Mouse (Mus musculus): ENCODE results near the gene Kcnt2. TPM values are rescaled to one million over a fixed set of nuclear protein-coding genes. Genes with fewer than 3 reads are reported as not detected.

Kcnt2 gene
- polyA plus RNA-seq, 1 experiment from 2014 or later = 1.1 TPM

DNA sequence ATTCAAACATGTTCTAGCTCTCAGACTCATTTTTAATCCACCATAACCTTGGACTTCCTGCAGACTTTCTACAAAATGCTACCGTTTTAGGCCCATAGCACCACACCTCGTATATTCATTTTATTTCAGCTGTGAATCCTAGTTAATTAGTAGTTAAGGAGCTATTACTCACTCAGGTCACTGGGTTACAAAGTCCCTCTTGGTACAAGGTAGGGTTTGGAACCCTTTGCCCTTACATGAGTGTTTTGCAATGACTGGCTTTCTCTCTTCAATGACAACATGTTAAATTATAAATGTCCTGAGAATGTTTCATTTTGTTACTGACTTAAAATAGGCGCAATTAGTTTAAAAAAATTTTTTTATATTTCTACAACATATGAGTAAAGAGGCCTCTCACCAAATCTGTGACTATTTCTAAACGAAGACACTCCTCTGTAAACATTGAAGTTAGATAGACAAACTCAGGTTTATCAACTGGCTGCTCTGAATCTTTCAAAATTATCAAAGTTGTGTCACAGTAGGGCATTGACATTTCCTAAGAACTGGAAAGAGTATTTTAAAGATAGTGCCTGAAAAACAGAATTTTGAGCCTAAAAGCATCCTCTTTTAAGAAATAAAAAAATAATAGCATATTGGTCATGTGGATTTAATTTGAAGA lies 160.8 kb downstream of the Kcnt2 start:
- Histone ChIP-seq H3K9me3 (ENCODE audit: control insufficient read depth, low read length) (no peaks in the 10 kb centered on the region), H3K36me3 (ENCODE audit: control insufficient read depth, insufficient read depth, low read length) (no peaks in the 10 kb centered on the region), H3K4me2 (no peak overlapping the region), H3K9ac (ENCODE audit: low read length) (no peak overlapping the region), H3K4me3 (ENCODE audit: low read depth, low read length) (no peak overlapping the region), H3K27me3 (ENCODE audit: control insufficient read depth, insufficient read depth, low read length) (no peaks in the 10 kb centered on the region), H3K27ac (ENCODE audit: low read depth, low read length) (no peak overlapping the region), H3K4me1 (ENCODE audit: control insufficient read depth, insufficient read depth, low read length) (no peaks in the 10 kb centered on the region)
- DNase-seq (ENCODE audit: low spot score, missing footprints) (peak; percentile 10), ATAC-seq (ENCODE audit: low FRiP score) (no peak)
- 91% methylated on average over 4 of the region's 4 CpGs for WGBS

DNA sequence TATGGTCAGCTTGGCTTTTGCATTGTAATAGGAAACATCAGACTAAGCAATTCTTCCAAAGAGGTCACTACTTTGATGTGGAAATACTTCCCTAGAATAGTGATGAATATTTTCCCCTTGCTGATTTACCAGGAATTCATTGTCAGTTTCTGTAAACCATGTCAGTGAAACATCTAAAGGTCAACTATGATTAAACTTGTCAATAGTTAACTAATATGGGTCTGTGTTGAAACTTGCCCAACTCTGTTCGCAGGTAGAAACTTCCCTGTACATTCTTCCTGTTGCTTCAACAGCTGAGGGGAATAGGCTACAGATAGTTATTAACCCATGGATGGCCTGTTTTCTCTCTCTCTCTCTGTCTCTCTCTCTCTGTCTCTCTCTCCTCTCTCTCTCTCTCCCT lies 169.8 kb downstream of the Kcnt2 start:
- no peak for ATAC-seq (ENCODE audit: low FRiP score)
- Histone ChIP-seq H3K4me3 (ENCODE audit: low read depth, low read length) (no peak overlapping the region), H3K4me1 (ENCODE audit: control insufficient read depth, insufficient read depth, low read length) (no peaks in the 10 kb centered on the region), H3K4me2 (no peak overlapping the region), H3K27me3 (ENCODE audit: control insufficient read depth, insufficient read depth, low read length) (no peaks in the 10 kb centered on the region), H3K9me3 (ENCODE audit: control insufficient read depth, low read length) (no peaks in the 10 kb centered on the region), H3K9ac (ENCODE audit: low read length) (no peak overlapping the region), H3K36me3 (ENCODE audit: control insufficient read depth, insufficient read depth, low read length) (no peaks in the 10 kb centered on the region), H3K27ac (ENCODE audit: low read depth, low read length) (no peak overlapping the region)
- peak; percentile 79 for DNase-seq (ENCODE audit: low spot score, missing footprints)
- 83% methylated on average over 1 of the region's 1 CpGs for WGBS

DNA sequence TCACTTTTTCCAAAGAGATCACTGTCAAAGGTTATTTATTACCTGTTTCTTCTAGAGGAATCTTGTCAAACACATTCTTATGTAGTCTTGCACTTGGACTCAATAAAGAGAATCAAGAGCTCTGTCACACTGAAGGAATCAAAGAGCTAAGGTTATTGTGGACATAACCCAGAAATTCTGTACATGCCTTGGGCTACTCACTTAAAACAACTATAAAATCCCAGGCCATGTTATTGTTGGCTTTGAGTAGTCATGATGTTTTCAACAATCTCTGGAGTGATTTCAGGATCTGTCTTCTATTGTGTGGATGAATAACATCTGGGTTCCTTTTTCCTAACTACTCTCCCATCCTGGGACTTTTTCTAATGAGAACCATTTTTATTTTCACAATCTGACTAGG lies 177.0 kb downstream of the Kcnt2 start:
- H3K4me2 ChIP-seq = no peak overlapping the region
- ATAC-seq (ENCODE audit: low FRiP score) (no peak), DNase-seq (ENCODE audit: low spot score, missing footprints) (peak; percentile 1)
- H3K9me3 ChIP-seq (ENCODE audit: control insufficient read depth, low read length) = no peaks in the 10 kb centered on the region
- H3K27ac ChIP-seq (ENCODE audit: low read depth, low read length) = no peak overlapping the region
- H3K4me1 ChIP-seq (ENCODE audit: control insufficient read depth, insufficient read depth, low read length) = no peaks in the 10 kb centered on the region
- no peaks in the 10 kb centered on the region for H3K36me3 ChIP-seq (ENCODE audit: control insufficient read depth, insufficient read depth, low read length)
- H3K9ac ChIP-seq (ENCODE audit: low read length) = no peak overlapping the region
- no peaks in the 10 kb centered on the region for H3K27me3 ChIP-seq (ENCODE audit: control insufficient read depth, insufficient read depth, low read length)
- H3K4me3 ChIP-seq (ENCODE audit: low read depth, low read length) = no peak overlapping the region

GRCm38 (mm10) chr1:140429284-140429850 lies 183.4 kb downstream of the Kcnt2 start:
- Histone ChIP-seq H3K36me3 (ENCODE audit: control insufficient read depth, insufficient read depth, low read length) (no peaks in the 10 kb centered on the region), H3K9ac (ENCODE audit: low read length) (no peak overlapping the region), H3K9me3 (ENCODE audit: control insufficient read depth, low read length) (no peaks in the 10 kb centered on the region), H3K4me1 (ENCODE audit: control insufficient read depth, insufficient read depth, low read length) (no peaks in the 10 kb centered on the region), H3K4me2 (no peak overlapping the region), H3K4me3 (ENCODE audit: low read depth, low read length) (no peak overlapping the region), H3K27me3 (ENCODE audit: control insufficient read depth, insufficient read depth, low read length) (no peaks in the 10 kb centered on the region), H3K27ac (ENCODE audit: low read depth, low read length) (no peak overlapping the region)
- DNase-seq (ENCODE audit: low spot score, missing footprints) (no peak), ATAC-seq (ENCODE audit: low FRiP score) (peak; percentile 65)
- WGBS = 15% methylated on average over 2 of the region's 2 CpGs

DNA sequence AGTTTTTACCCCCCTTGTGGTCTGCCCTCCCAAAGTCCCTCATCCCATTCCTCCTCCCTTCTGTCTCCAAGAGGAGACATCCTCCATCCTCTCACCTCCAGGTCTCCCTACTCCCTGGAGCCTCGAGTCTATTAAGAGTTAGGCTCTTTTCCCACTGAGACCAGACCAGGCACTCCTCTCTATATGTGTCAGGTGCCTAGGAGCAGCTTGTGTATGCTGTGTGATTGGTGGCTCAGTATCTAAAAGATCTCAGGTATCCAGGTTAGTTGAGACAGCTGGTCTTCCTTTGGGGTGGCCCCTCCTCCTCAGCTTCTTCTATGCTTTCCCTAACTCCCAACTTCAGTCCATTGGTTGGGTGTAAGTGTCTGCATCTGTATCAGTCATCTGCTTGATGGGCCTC lies 186.1 kb downstream of the Kcnt2 start:
- Histone ChIP-seq H3K9ac (ENCODE audit: low read length) (no peak overlapping the region), H3K27me3 (ENCODE audit: control insufficient read depth, insufficient read depth, low read length) (no peaks in the 10 kb centered on the region), H3K9me3 (ENCODE audit: control insufficient read depth, low read length) (no peaks in the 10 kb centered on the region), H3K27ac (ENCODE audit: low read depth, low read length) (no peak overlapping the region), H3K36me3 (ENCODE audit: control insufficient read depth, insufficient read depth, low read length) (no peaks in the 10 kb centered on the region), H3K4me3 (ENCODE audit: low read depth, low read length) (no peak overlapping the region), H3K4me1 (ENCODE audit: control insufficient read depth, insufficient read depth, low read length) (no peaks in the 10 kb centered on the region), H3K4me2 (no peak overlapping the region)
- no peak for DNase-seq (ENCODE audit: low spot score, missing footprints)
- 79% methylated on average over 1 of the region's 1 CpGs for WGBS
- ATAC-seq (ENCODE audit: low FRiP score) = no peak

DNA sequence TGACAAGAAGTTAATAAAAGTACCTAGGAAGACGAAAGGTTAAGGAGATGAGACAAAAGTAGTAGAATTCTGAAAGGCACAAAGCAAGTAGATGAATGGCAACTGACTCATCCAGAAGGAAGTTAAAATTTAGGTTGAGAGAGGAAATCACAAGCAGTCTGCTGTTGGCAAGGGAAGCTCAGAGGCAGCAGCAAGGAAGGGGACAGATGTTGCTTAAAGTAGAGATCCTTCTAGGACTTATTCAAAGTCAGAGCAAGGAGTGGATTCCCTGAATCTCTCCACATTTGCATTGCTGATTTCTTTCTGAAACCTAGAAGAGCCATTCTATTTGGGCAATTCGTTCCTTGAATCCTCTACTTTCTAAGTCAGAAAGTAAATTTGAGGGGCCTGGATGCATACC lies 188.8 kb downstream of the Kcnt2 start:
- Histone ChIP-seq H3K27ac (ENCODE audit: low read depth, low read length) (no peak overlapping the region), H3K9me3 (ENCODE audit: control insufficient read depth, low read length) (no peaks in the 10 kb centered on the region), H3K9ac (ENCODE audit: low read length) (no peak overlapping the region), H3K4me1 (ENCODE audit: control insufficient read depth, insufficient read depth, low read length) (no peaks in the 10 kb centered on the region), H3K36me3 (ENCODE audit: control insufficient read depth, insufficient read depth, low read length) (no peaks in the 10 kb centered on the region), H3K4me2 (no peak overlapping the region), H3K27me3 (ENCODE audit: control insufficient read depth, insufficient read depth, low read length) (no peaks in the 10 kb centered on the region), H3K4me3 (ENCODE audit: low read depth, low read length) (no peak overlapping the region)
- 82% methylated on average over 2 of the region's 2 CpGs for WGBS
- DNase-seq (ENCODE audit: low spot score, missing footprints) (no peak), ATAC-seq (ENCODE audit: low FRiP score) (no peak)

- no peak overlapping the region for H3K4me2 ChIP-seq
- H3K4me3 ChIP-seq (ENCODE audit: low read depth, low read length) = no peak overlapping the region
- no peak overlapping the region for H3K27ac ChIP-seq (ENCODE audit: low read depth, low read length)
- no peaks in the 10 kb centered on the region for H3K9me3 ChIP-seq (ENCODE audit: control insufficient read depth, low read length)
- H3K27me3 ChIP-seq (ENCODE audit: control insufficient read depth, insufficient read depth, low read length) = no peaks in the 10 kb centered on the region
- no peaks in the 10 kb centered on the region for H3K36me3 ChIP-seq (ENCODE audit: control insufficient read depth, insufficient read depth, low read length)
- H3K4me1 ChIP-seq (ENCODE audit: control insufficient read depth, insufficient read depth, low read length) = no peaks in the 10 kb centered on the region
- no peak overlapping the region for H3K9ac ChIP-seq (ENCODE audit: low read length)
- WGBS = 69% methylated on average over 5 of the region's 5 CpGs
- DNase-seq (ENCODE audit: low spot score, missing footprints) = no peak
- ATAC-seq (ENCODE audit: low FRiP score) = no peak
Measured at GRCm38 (mm10) chr1:140438176-140438575, 192.2 kb downstream of the Kcnt2 start.

DNA sequence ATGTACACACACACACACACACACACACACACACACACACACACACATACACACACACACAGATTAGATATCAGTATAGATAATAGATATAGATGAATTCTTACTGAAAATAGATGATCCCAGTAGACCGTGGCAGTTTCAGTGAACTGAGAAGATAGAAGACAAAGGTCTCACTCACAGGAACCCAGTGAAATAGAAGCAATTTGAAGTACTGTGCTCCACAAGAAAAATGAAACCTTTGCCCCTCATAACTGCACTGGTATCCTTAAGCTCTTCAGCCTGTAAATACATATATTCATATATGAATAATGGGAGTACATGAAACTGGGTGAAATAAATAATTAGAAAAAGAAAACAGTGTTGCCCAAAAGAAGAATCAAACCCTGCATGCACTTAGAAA lies 197.9 kb downstream of the Kcnt2 start:
- no peak for DNase-seq (ENCODE audit: low spot score, missing footprints)
- no peaks in the 10 kb centered on the region for H3K4me1 ChIP-seq (ENCODE audit: control insufficient read depth, insufficient read depth, low read length)
- no peak overlapping the region for H3K9ac ChIP-seq (ENCODE audit: low read length)
- 79% methylated on average over 1 of the region's 1 CpGs for WGBS
- H3K9me3 ChIP-seq (ENCODE audit: control insufficient read depth, low read length) = no peaks in the 10 kb centered on the region
- no peaks in the 10 kb centered on the region for H3K27me3 ChIP-seq (ENCODE audit: control insufficient read depth, insufficient read depth, low read length)
- no peak for ATAC-seq (ENCODE audit: low FRiP score)
- no peak overlapping the region for H3K27ac ChIP-seq (ENCODE audit: low read depth, low read length)
- H3K4me2 ChIP-seq = no peak overlapping the region
- no peak overlapping the region for H3K4me3 ChIP-seq (ENCODE audit: low read depth, low read length)
- H3K36me3 ChIP-seq (ENCODE audit: control insufficient read depth, insufficient read depth, low read length) = no peaks in the 10 kb centered on the region

DNA sequence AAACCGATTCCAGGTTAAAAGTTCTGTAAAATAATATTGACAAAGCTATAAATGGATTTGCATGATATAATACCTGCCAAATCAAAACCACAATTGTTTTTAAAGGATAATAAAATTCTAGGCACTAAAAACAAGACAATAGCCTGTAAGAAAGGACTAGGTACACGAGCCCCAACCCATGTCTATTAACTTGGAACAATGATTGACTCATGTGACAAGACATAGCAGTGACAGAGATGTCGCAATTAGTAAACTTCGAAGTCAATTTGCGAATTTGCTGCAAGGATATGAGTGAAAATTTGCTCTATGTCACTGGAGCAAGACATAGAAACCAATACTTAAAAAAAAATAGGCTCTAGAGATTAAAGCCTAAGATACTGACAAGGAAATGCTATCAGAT lies 198.4 kb downstream of the Kcnt2 start:
- DNase-seq (ENCODE audit: low spot score, missing footprints) (no peak), ATAC-seq (ENCODE audit: low FRiP score) (no peak)
- H3K27ac ChIP-seq (ENCODE audit: low read depth, low read length) = no peak overlapping the region
- no peaks in the 10 kb centered on the region for H3K27me3 ChIP-seq (ENCODE audit: control insufficient read depth, insufficient read depth, low read length)
- no peak overlapping the region for H3K4me3 ChIP-seq (ENCODE audit: low read depth, low read length)
- no peak overlapping the region for H3K4me2 ChIP-seq
- no peaks in the 10 kb centered on the region for H3K4me1 ChIP-seq (ENCODE audit: control insufficient read depth, insufficient read depth, low read length)
- WGBS = 87% methylated on average over 5 of the region's 5 CpGs
- H3K36me3 ChIP-seq (ENCODE audit: control insufficient read depth, insufficient read depth, low read length) = no peaks in the 10 kb centered on the region
- H3K9ac ChIP-seq (ENCODE audit: low read length) = no peak overlapping the region
- no peaks in the 10 kb centered on the region for H3K9me3 ChIP-seq (ENCODE audit: control insufficient read depth, low read length)
